Mouse (Mus musculus) T-cell, adult 2 months (primary cell): ENCODE results near the gene Cox7c.
A peak's percentile ranks its signal among the peaks of the same experiment; 100 is the strongest.
"Not testable (repeated sequence)": the region's sequence is repeated elsewhere in the genome, so short reads cannot be mapped to it uniquely, and the experiment has no call there.

Source experiments
- DNase-seq: peaks from one replicate; pipeline ENCODE4 v3.0.0; 2022; ENCODE audit warnings: low spot score

The Cox7c gene

DNA sequence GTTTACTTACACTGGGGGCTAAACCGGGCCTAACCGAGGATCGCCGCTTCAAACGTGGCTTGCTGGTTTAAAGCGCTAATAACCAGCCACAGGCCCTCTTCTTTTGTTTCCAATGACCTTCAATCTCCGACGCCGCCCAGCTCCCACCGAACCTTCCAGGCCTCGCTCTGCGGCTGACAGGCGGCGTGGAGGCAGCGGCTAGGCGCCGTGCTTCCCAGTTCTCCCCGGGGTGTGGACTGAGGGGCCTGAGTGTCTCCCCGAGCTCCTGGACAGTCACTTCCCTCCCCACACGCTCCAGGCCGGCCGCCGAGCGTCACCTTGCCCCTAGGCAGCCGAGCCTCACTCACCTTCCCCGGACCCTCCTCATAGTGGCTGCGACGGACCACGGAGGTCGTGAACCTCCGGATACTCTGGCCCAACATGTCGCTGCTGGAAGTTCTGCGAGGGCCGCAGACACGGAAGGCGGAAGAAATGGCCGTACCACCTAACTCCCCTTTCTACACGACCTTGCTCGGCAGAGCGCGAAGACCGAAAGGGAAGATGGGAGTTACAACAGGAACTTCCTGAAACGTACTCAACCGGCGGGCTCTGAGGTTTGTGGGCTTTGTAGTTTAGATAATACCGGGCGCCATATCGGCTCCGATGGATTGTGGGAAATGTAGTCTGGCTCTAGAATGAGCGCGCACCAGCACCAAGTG is at the start of gene Cox7c:
TSS of gene Cox7c (minus strand) at position 651 of the 698 bp plus-strand sequence.
- DNase-seq = peak; percentile 89

DNA sequence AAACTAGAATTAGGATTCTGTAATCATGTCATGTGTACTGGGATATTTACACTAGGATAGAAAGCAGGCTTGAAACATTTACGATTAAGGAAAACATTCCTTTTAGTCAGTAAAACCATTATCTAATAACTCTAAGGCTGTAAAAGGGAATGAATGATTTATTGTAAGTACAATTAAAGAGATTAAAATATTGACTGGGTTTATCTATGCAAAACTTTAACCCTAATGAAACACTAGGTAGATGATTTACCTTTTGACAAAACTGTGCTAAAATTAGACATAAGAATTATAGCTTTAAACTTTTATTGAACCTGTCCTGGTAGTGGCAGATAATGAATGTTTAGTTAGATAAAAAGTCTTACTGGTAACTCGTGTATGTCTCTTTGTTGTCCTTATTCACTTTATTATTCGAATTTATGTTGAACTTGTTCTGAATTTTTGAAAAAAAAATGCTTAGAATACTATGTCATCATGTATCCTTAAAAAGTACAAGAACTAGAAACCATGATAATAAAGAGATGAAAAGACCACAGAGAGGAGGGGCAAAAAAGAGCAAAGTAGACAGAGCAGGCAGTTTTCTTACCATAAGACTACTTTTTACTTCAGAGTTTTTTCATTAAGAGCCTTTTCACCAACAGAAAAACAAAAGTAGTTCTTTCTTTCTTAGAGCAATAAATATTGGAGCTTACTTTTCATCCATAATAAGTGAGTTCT is 21.5 kb upstream of the Cox7c start:
- DNase-seq = no peak

DNA sequence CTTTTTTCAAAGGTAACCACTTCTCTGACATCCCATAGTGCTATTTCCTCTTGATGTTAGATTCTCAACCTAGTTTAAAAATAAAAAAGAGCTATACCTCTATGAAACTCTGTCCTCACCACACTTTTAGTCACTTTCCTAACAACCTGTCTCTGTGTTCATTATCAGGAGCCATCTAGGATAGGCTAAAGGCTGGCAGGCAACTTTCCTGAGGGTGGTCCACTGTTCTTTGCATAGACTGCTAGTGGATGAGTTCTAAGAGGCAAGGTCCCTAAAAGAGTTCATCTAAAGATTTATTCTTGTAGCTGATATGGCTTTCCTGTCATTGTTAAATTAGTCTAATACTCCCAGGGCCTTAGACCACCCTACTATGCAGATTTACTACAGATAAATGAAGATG is 20.8 kb upstream of the Cox7c start:
- no peak for DNase-seq

- DNase-seq = not testable (repeated sequence)
Observed at GRCm38 (mm10) chr13:86054091-86054490, 7.4 kb upstream of the Cox7c start.

GRCm38 (mm10) chr13:86004907-86005675 is 41.6 kb downstream of the Cox7c start:
- DNase-seq = no peak
